Mouse (Mus musculus) G1E (cell line): ENCODE results near the gene Fam104a.

Experiments used
- CTCF ChIP-seq: IDR thresholded peaks from 2 replicates; pipeline ENCODE4 v1.5.1; 2012; ENCODE audit warnings: low read depth, low read length, inconsistent platforms, mixed read lengths
- GATA1 ChIP-seq: IDR thresholded peaks from 2 replicates; pipeline ENCODE4 v1.6.1; 2012; ENCODE audit warnings: borderline replicate concordance, low read length, inconsistent platforms, mixed read lengths

GRCm38 (mm10) chr11:113690506-113690905, 6.6 kb upstream of the Fam104a start:
- no peak for TF ChIP-seq CTCF
- TF ChIP-seq GATA1, result no peak
